Mouse (Mus musculus): ENCODE results near the gene Atp6v1g2. TPM values are rescaled to one million over a fixed set of nuclear protein-coding genes. Genes with fewer than 3 reads are reported as not detected.

Gene Atp6v1g2
- polyA plus RNA-seq, 1 experiment from 2014 or later: 3.0 TPM

- TF ChIP-seq CTCF (IDR thresholded peaks at IDR 0.05; ENCODE audit: low read depth) (no peak), EP300 (optimal IDR thresholded peaks at IDR 0.05) (no peak)
- peak; percentile 91 for ATAC-seq (ENCODE audit: low FRiP score, low TSS enrichment)
- Histone ChIP-seq H3K9ac (ENCODE audit: low read length) (peak within 1 kb of the TSS; percentile 74), H3K4me2 (replicated peaks; ENCODE audit: low read depth) (peak within 1 kb of the TSS; percentile 100), H3K4me3 (ENCODE audit: low read depth, low read length) (peak within 1 kb of the TSS; percentile 70), H3K27ac (replicated peaks) (peak within 1 kb of the TSS; percentile 77), H3K27me3 (ENCODE audit: control insufficient read depth, insufficient read depth, low read length) (no peaks in the 10 kb centered on the region), H3K4me1 (replicated peaks; ENCODE audit: control insufficient read depth, insufficient read depth) (no peaks in the 10 kb centered on the region), H3K36me3 (ENCODE audit: control insufficient read depth, insufficient read depth, low read length) (no peaks in the 10 kb centered on the region), H3K9me3 (ENCODE audit: control insufficient read depth, low read length) (no peaks in the 10 kb centered on the region)
- peak; percentile 96 for DNase-seq (ENCODE audit: low spot score)
- 1% methylated on average over 69 of the region's 73 CpGs for WGBS
These were observed 29.4 kb downstream of the Atp6v1g2 start, which contains the start of gene H2-D1 for GRCm38 (mm10) chr17:35262664-35263522. TSS of gene H2-D1 (plus strand) at chr17:35262730.

- peak; percentile 36 for ATAC-seq (ENCODE audit: low FRiP score, low TSS enrichment)
- Histone ChIP-seq H3K9ac (ENCODE audit: low read length) (peak overlapping the region; percentile 74), H3K27me3 (ENCODE audit: control insufficient read depth, insufficient read depth, low read length) (no peaks in the 10 kb centered on the region), H3K4me2 (replicated peaks; ENCODE audit: low read depth) (peak overlapping the region; percentile 100), H3K4me1 (replicated peaks; ENCODE audit: control insufficient read depth, insufficient read depth) (no peaks in the 10 kb centered on the region), H3K9me3 (ENCODE audit: control insufficient read depth, low read length) (no peaks in the 10 kb centered on the region), H3K27ac (replicated peaks) (peak overlapping the region; percentile 77; the same call in 1 of the 2 replicates), H3K36me3 (ENCODE audit: control insufficient read depth, insufficient read depth, low read length) (no peaks in the 10 kb centered on the region), H3K4me3 (ENCODE audit: low read depth, low read length) (peak overlapping the region; percentile 70)
- WGBS: 2% methylated on average over 26 of the region's 31 CpGs
- DNase-seq (ENCODE audit: low spot score): peak; percentile 69
- no peak for TF ChIP-seq EP300 (optimal IDR thresholded peaks at IDR 0.05)
These were observed 30.0 kb downstream of the Atp6v1g2 start for GRCm38 (mm10) chr17:35263523-35263883.

GRCm38 (mm10) chr17:35267399-35268086 is 34.1 kb downstream of the Atp6v1g2 start:
- H3K4me1 ChIP-seq (replicated peaks; ENCODE audit: control insufficient read depth, insufficient read depth): no peaks in the 10 kb centered on the region
- H3K27me3 ChIP-seq (ENCODE audit: control insufficient read depth, insufficient read depth, low read length): no peaks in the 10 kb centered on the region
- no peak overlapping the region for H3K4me3 ChIP-seq (ENCODE audit: low read depth, low read length)
- no peak for TF ChIP-seq CTCF (IDR thresholded peaks at IDR 0.05; ENCODE audit: low read depth)
- no peak for TF ChIP-seq EP300 (optimal IDR thresholded peaks at IDR 0.05)
- WGBS: 64% methylated on average over 1 of the region's 1 CpGs
- ATAC-seq (ENCODE audit: low FRiP score, low TSS enrichment) (no peak), DNase-seq (ENCODE audit: low spot score) (no peak)
- no peak overlapping the region for H3K4me2 ChIP-seq (replicated peaks; ENCODE audit: low read depth)
- H3K27ac ChIP-seq (replicated peaks): no peak overlapping the region
- H3K36me3 ChIP-seq (ENCODE audit: control insufficient read depth, insufficient read depth, low read length): no peaks in the 10 kb centered on the region
- no peak overlapping the region for H3K9ac ChIP-seq (ENCODE audit: low read length)
- no peaks in the 10 kb centered on the region for H3K9me3 ChIP-seq (ENCODE audit: control insufficient read depth, low read length)

GRCm38 (mm10) chr17:35269653-35270347 is 36.3 kb downstream of the Atp6v1g2 start:
- Histone ChIP-seq H3K4me1 (replicated peaks; ENCODE audit: control insufficient read depth, insufficient read depth) (no peaks in the 10 kb centered on the region), H3K9me3 (ENCODE audit: control insufficient read depth, low read length) (no peaks in the 10 kb centered on the region), H3K27ac (replicated peaks) (no peak overlapping the region), H3K27me3 (ENCODE audit: control insufficient read depth, insufficient read depth, low read length) (no peaks in the 10 kb centered on the region), H3K9ac (ENCODE audit: low read length) (no peak overlapping the region), H3K36me3 (ENCODE audit: control insufficient read depth, insufficient read depth, low read length) (no peaks in the 10 kb centered on the region), H3K4me2 (replicated peaks; ENCODE audit: low read depth) (no peak overlapping the region), H3K4me3 (ENCODE audit: low read depth, low read length) (no peak overlapping the region)
- TF ChIP-seq EP300 (optimal IDR thresholded peaks at IDR 0.05): no peak
- TF ChIP-seq CTCF (IDR thresholded peaks at IDR 0.05; ENCODE audit: low read depth): no peak
- no peak for ATAC-seq (ENCODE audit: low FRiP score, low TSS enrichment)
- peak; percentile 64 for DNase-seq (ENCODE audit: low spot score)
- WGBS: 24% methylated on average over 3 of the region's 3 CpGs

- Histone ChIP-seq H3K27me3 (ENCODE audit: control insufficient read depth, insufficient read depth, low read length) (no peaks in the 10 kb centered on the region), H3K4me1 (replicated peaks; ENCODE audit: control insufficient read depth, insufficient read depth) (no peaks in the 10 kb centered on the region), H3K9me3 (ENCODE audit: control insufficient read depth, low read length) (no peaks in the 10 kb centered on the region), H3K27ac (replicated peaks) (no peak overlapping the region), H3K9ac (ENCODE audit: low read length) (no peak overlapping the region), H3K4me2 (replicated peaks; ENCODE audit: low read depth) (no peak overlapping the region), H3K4me3 (ENCODE audit: low read depth, low read length) (no peak overlapping the region), H3K36me3 (ENCODE audit: control insufficient read depth, insufficient read depth, low read length) (no peaks in the 10 kb centered on the region)
- DNase-seq (ENCODE audit: low spot score) (no peak), ATAC-seq (ENCODE audit: low FRiP score, low TSS enrichment) (no peak)
- TF ChIP-seq CTCF (IDR thresholded peaks at IDR 0.05; ENCODE audit: low read depth) (no peak), EP300 (optimal IDR thresholded peaks at IDR 0.05) (no peak)
- WGBS: 59% methylated on average over 3 of the region's 3 CpGs
These were observed 38.8 kb downstream of the Atp6v1g2 start for GRCm38 (mm10) chr17:35272249-35272648.

Measured in stomach, postnatal 0 days (tissue).